29 mouse cellular contexts compared by ENCODE assay signal in genomic region chr7:75731951-75732350, GRCm38 (mm10).
DNase-seq lines count a peak whose midpoint lies in the region; ATAC-seq and TF ChIP-seq lines count a peak whose summit lies in the region.
"Had no signal": no experiment of that assay in that cellular context is flagged by ENCODE, and none has a peak within 500 bp of the region (broad histone marks: within the 10 kb centered on the region; RNA-seq: fewer than 3 reads in every experiment).

No protein-coding gene starts in this region.

- ATAC-seq in kidney, embryonic 15.5 days (replicated peaks; ENCODE audit: low FRiP score), result no peak
- ATAC-seq in embryonic facial prominence, embryonic 15.5 days (ENCODE audit: insufficient number of reproducible peaks, low FRiP score, low TSS enrichment, low read depth), result peak; percentile 69; the same call in 1 of the 2 replicates
- no peak for ATAC-seq in intestine, postnatal 0 days
- ATAC-seq: activated CD4-positive, CD25-positive, alpha-beta regulatory T cell, adult 4 months; forebrain, postnatal 0 days; midbrain, embryonic 16.5 days had no signal

- no peak overlapping the region for H3K9ac ChIP-seq in kidney, embryonic 15.5 days
- H3K9ac ChIP-seq in embryonic facial prominence, embryonic 15.5 days, result no peak overlapping the region
- no peak overlapping the region for H3K9ac ChIP-seq in intestine, postnatal 0 days (ENCODE audit: low read depth, low read length)
- H3K9ac ChIP-seq: forebrain, embryonic 12.5 days; forebrain, postnatal 0 days; hindbrain, embryonic 15.5 days; lung, embryonic 15.5 days had no signal

- H3K4me1 ChIP-seq in kidney, embryonic 15.5 days, result no peaks in the 10 kb centered on the region
- H3K4me1 ChIP-seq in kidney, adult 2 months (ENCODE audit: control insufficient read depth, insufficient read depth, low read length), result no peaks in the 10 kb centered on the region
- H3K4me1 ChIP-seq in brown adipose tissue, adult 24 weeks (ENCODE audit: control insufficient read depth, insufficient read depth, insufficient read length, low read length), result no peaks in the 10 kb centered on the region
- peaks cover 16% of the 10 kb centered on the region for H3K4me1 ChIP-seq in embryonic facial prominence, embryonic 15.5 days
- no peaks in the 10 kb centered on the region for H3K4me1 ChIP-seq in intestine, postnatal 0 days (replicated peaks; ENCODE audit: control insufficient read depth, insufficient read depth, low read length)
- H3K4me1 ChIP-seq: forebrain, embryonic 12.5 days; hindbrain, embryonic 10.5 days; hindbrain, embryonic 15.5 days; lung, embryonic 15.5 days had no signal

- H3K36me3 ChIP-seq in kidney, embryonic 15.5 days, result peaks cover 94% of the 10 kb centered on the region
- H3K36me3 ChIP-seq in kidney, adult 2 months (ENCODE audit: control insufficient read depth, insufficient read depth, low read length), result peaks cover 7% of the 10 kb centered on the region
- H3K36me3 ChIP-seq in embryonic facial prominence, embryonic 15.5 days, result peaks cover 65% of the 10 kb centered on the region
- peaks cover 81% of the 10 kb centered on the region for H3K36me3 ChIP-seq in intestine, postnatal 0 days (ENCODE audit: control insufficient read depth, insufficient read depth)

- DNase-seq in kidney, adult 2 months, result no peak
- peak; percentile 37 for DNase-seq in skeletal muscle tissue, adult 2 months (ENCODE audit: low read depth, low spot score)
- DNase-seq: adrenal gland, adult 2 months; adrenal gland, postnatal 36 days; B cell, adult 2 months; cerebellum, adult 2 months; cerebellum, postnatal 25 days; forebrain, postnatal 0 days; gastrocnemius, postnatal 36 days; heart, postnatal 14 days; kidney, adult 9 months; right cerebral cortex, postnatal 25 days; spleen, adult 18-20 months; thymus, postnatal 4 days had no signal

- no peaks in the 10 kb centered on the region for H3K9me3 ChIP-seq in kidney, embryonic 15.5 days (replicated peaks)
- no peaks in the 10 kb centered on the region for H3K9me3 ChIP-seq in embryonic facial prominence, embryonic 15.5 days (replicated peaks)
- H3K9me3 ChIP-seq in intestine, postnatal 0 days (ENCODE audit: control insufficient read depth), result no peaks in the 10 kb centered on the region
- H3K9me3 ChIP-seq: forebrain, embryonic 12.5 days; hindbrain, embryonic 10.5 days; hindbrain, embryonic 15.5 days; lung, embryonic 15.5 days had no signal

- no peak overlapping the region for H3K4me2 ChIP-seq in kidney, embryonic 15.5 days
- no peak overlapping the region for H3K4me2 ChIP-seq in embryonic facial prominence, embryonic 15.5 days (replicated peaks)
- H3K4me2 ChIP-seq in intestine, postnatal 0 days (replicated peaks; ENCODE audit: low read depth), result no peak overlapping the region
- H3K4me2 ChIP-seq: forebrain, embryonic 12.5 days; hindbrain, embryonic 15.5 days; liver, embryonic 11.5 days; lung, embryonic 15.5 days; midbrain, embryonic 11.5 days had no signal

- no peak for TF ChIP-seq POLR2A in kidney, adult 2 months (IDR thresholded peaks at IDR 0.05; ENCODE audit: low read depth, low read length)

- no peak for TF ChIP-seq CTCF in kidney, adult 2 months (conservative IDR thresholded peaks at IDR 0.05; ENCODE audit: insufficient read depth, insufficient read length, low read depth, low read length)
- no peak for TF ChIP-seq CTCF in intestine, postnatal 0 days (IDR thresholded peaks at IDR 0.05; ENCODE audit: low read depth)

- H3K27ac ChIP-seq in kidney, embryonic 15.5 days, result peak overlapping the region; percentile 39; the same call in 1 of the 2 replicates
- no peak overlapping the region for H3K27ac ChIP-seq in kidney, adult 2 months (ENCODE audit: insufficient read depth, low read depth, low read length)
- 0 out of 2 replicates have a peak overlapping the region, but pooled peaks have one; percentile 33 for H3K27ac ChIP-seq in brown adipose tissue, adult 24 weeks (replicated peaks; ENCODE audit: low read depth, low read length)
- peak overlapping the region; percentile 83 for H3K27ac ChIP-seq in embryonic facial prominence, embryonic 15.5 days (replicated peaks)
- H3K27ac ChIP-seq in intestine, postnatal 0 days (ENCODE audit: low read depth, low read length), result no peak overlapping the region
- H3K27ac ChIP-seq: forebrain, embryonic 12.5 days; hindbrain, embryonic 10.5 days; hindbrain, embryonic 15.5 days; layer of hippocampus, adult 2 months; lung, embryonic 15.5 days; stomach, postnatal 0 days had no signal

- H3K27me3 ChIP-seq in kidney, embryonic 15.5 days, result no peaks in the 10 kb centered on the region
- no peaks in the 10 kb centered on the region for H3K27me3 ChIP-seq in kidney, adult 2 months (replicated peaks; ENCODE audit: control insufficient read depth, insufficient read depth, low read length)
- H3K27me3 ChIP-seq in embryonic facial prominence, embryonic 15.5 days, result no peaks in the 10 kb centered on the region
- no peaks in the 10 kb centered on the region for H3K27me3 ChIP-seq in intestine, postnatal 0 days (replicated peaks; ENCODE audit: control insufficient read depth, insufficient read depth, low read length)
- H3K27me3 ChIP-seq: forebrain, embryonic 12.5 days; hindbrain, embryonic 15.5 days; lung, embryonic 15.5 days had no signal

- WGBS in kidney, embryonic 15.5 days, result 51% methylated on average over 2 of the region's 2 CpGs
- 74% methylated on average over 2 of the region's 2 CpGs for WGBS in kidney, adult 2 months
- 53% methylated on average over 2 of the region's 2 CpGs for WGBS in embryonic facial prominence, embryonic 15.5 days
- WGBS in intestine, postnatal 0 days, result 81% methylated on average over 2 of the region's 2 CpGs

- no peak overlapping the region for H3K4me3 ChIP-seq in kidney, embryonic 15.5 days (replicated peaks)
- H3K4me3 ChIP-seq in kidney, adult 2 months (ENCODE audit: insufficient read depth, low read depth, low read length), result no peak overlapping the region
- H3K4me3 ChIP-seq in brown adipose tissue, adult 24 weeks (ENCODE audit: insufficient read depth, low read depth, low read length), result no peak overlapping the region
- H3K4me3 ChIP-seq in embryonic facial prominence, embryonic 15.5 days (replicated peaks), result no peak overlapping the region
- no peak overlapping the region for H3K4me3 ChIP-seq in intestine, postnatal 0 days (ENCODE audit: low read depth, low read length)
- H3K4me3 ChIP-seq: erythroblast, embryonic 14.5 days; forebrain, embryonic 12.5 days; hindbrain, embryonic 10.5 days; hindbrain, embryonic 15.5 days; layer of hippocampus, adult 2 months; lung, embryonic 15.5 days had no signal

Comparison
In these comparisons a context has a peak if more than half of its experiments do, and no peak if none do; other contexts are left out.
1. H3K27ac ChIP-seq: peak in kidney, embryonic 15.5 days (single experiment), brown adipose tissue, adult 24 weeks (single experiment) and embryonic facial prominence, embryonic 15.5 days (single experiment); none in kidney, adult 2 months (single experiment) and intestine, postnatal 0 days (single experiment).